Mouse (Mus musculus) spleen, postnatal 4 days (tissue): Measurements from ENCODE around the gene Atp8a2.
A peak's percentile ranks its signal among the peaks of the same experiment; 100 is the strongest.

Experiments used
- DNase-seq, 2 experiments: peaks; one replicate each; pipeline ENCODE4 v3.0.0; 2022; ENCODE audit warnings: low spot score in 2 of 2

Atp8a2 gene

GRCm38 (mm10) chr14:60152373-60152772, 44.6 kb downstream of the Atp8a2 start:
- no peak for DNase-seq

- DNase-seq = no peak
Observed at GRCm38 (mm10) chr14:60148893-60149292, 48.1 kb downstream of the Atp8a2 start.

- DNase-seq = no peak
Observed at GRCm38 (mm10) chr14:60143234-60143633, 53.7 kb downstream of the Atp8a2 start.

GRCm38 (mm10) chr14:60138339-60138738, 58.6 kb downstream of the Atp8a2 start:
- no peak for DNase-seq

GRCm38 (mm10) chr14:60137812-60138211, 59.2 kb downstream of the Atp8a2 start:
- DNase-seq = no peak

GRCm38 (mm10) chr14:60135801-60136200, 61.2 kb downstream of the Atp8a2 start:
- DNase-seq = no peak

- DNase-seq = no peak
Observed at GRCm38 (mm10) chr14:60134720-60135119, 62.3 kb downstream of the Atp8a2 start.

GRCm38 (mm10) chr14:60131196-60131876, 65.6 kb downstream of the Atp8a2 start:
- no peak for DNase-seq

- DNase-seq = no peak
Observed at GRCm38 (mm10) chr14:60129564-60129963, 67.4 kb downstream of the Atp8a2 start.

- no peak for DNase-seq
Observed at GRCm38 (mm10) chr14:60125202-60125601, 71.8 kb downstream of the Atp8a2 start.

GRCm38 (mm10) chr14:60121572-60121971, 75.4 kb downstream of the Atp8a2 start:
- no peak for DNase-seq

GRCm38 (mm10) chr14:60117792-60118585, 79.0 kb downstream of the Atp8a2 start:
- no peak for DNase-seq

GRCm38 (mm10) chr14:60086808-60087725, 109.9 kb downstream of the Atp8a2 start:
- DNase-seq = peak in 1 of 2 experiments; percentile 14

GRCm38 (mm10) chr14:60086254-60086807, 110.6 kb downstream of the Atp8a2 start:
- no peak for DNase-seq

- DNase-seq = no peak
Observed at GRCm38 (mm10) chr14:60082771-60083170, 114.2 kb downstream of the Atp8a2 start.

GRCm38 (mm10) chr14:60072496-60072895, 124.5 kb downstream of the Atp8a2 start:
- no peak for DNase-seq

GRCm38 (mm10) chr14:60065186-60065585, 131.8 kb downstream of the Atp8a2 start:
- no peak for DNase-seq

GRCm38 (mm10) chr14:60061023-60061422, 136.0 kb downstream of the Atp8a2 start:
- no peak for DNase-seq

- no peak for DNase-seq
Observed at GRCm38 (mm10) chr14:60058867-60059266, 138.1 kb downstream of the Atp8a2 start.

GRCm38 (mm10) chr14:60055231-60055630, 141.7 kb downstream of the Atp8a2 start:
- no peak for DNase-seq

- no peak for DNase-seq
Observed at GRCm38 (mm10) chr14:60030666-60031065, 166.3 kb downstream of the Atp8a2 start.

GRCm38 (mm10) chr14:60027139-60027538, 169.8 kb downstream of the Atp8a2 start:
- DNase-seq = no peak
